Mouse (Mus musculus) heart, postnatal 0 days (tissue): ENCODE measurements around the gene Mrps31. TPM values are rescaled to one million over a fixed set of nuclear protein-coding genes. Genes with fewer than 3 reads are reported as not detected.
A peak's percentile ranks its signal among the peaks of the same experiment; 100 is the strongest.

Experiments
- ATAC-seq: fragments of 200-750 bp; cut with Nextera tagmentation; 2 replicates; pipeline ENCODE4 v1.8.0; 2017; ENCODE audit warnings: low read depth, moderate number of reproducible peaks, moderate library complexity; ENCODE audit not compliant: insufficient read depth
- DNase-seq: peaks from one replicate; pipeline ENCODE4 v3.0.0-alpha.2; 2016; ENCODE audit warnings: low spot score
- H3K27ac ChIP-seq: fragments of 300-500 bp; sonication (generic); 2 replicates; pipeline ENCODE4 v1.5.1; 2014; ENCODE audit warnings: low read depth, mild to moderate bottlenecking
- H3K27me3 ChIP-seq: fragments of 300-500 bp; sonication (generic); 2 replicates; pipeline ENCODE4 v1.6.1; 2014; ENCODE audit warnings: low read length, mixed read lengths; ENCODE audit not compliant: control insufficient read depth, insufficient read depth
- H3K36me3 ChIP-seq: fragments of 300-500 bp; sonication (generic); replicated peaks from 2 replicates; pipeline ENCODE4 v1.6.1; 2014; ENCODE audit warnings: low read length, mixed read lengths; ENCODE audit not compliant: control insufficient read depth, insufficient read depth
- H3K4me1 ChIP-seq: fragments of 300-500 bp; sonication (generic); 2 replicates; pipeline ENCODE4 v1.6.1; 2014; ENCODE audit warnings: antibody characterized with exemption; ENCODE audit not compliant: control insufficient read depth, insufficient read depth
- H3K4me2 ChIP-seq: fragments of 300-500 bp; sonication (generic); 2 replicates; pipeline ENCODE4 v1.6.1; 2014; ENCODE audit warnings: low read depth, mild to moderate bottlenecking, low read length, moderate library complexity
- H3K4me3 ChIP-seq: fragments of 300-500 bp; sonication (generic); 2 replicates; pipeline ENCODE4 v1.5.1; 2014; ENCODE audit warnings: low read depth, low read length
- H3K9ac ChIP-seq: fragments of 300-500 bp; sonication (generic); replicated peaks from 2 replicates; pipeline ENCODE4 v1.6.1; 2014; ENCODE audit warnings: low read depth, low read length, mixed read lengths
- H3K9me3 ChIP-seq: fragments of 300-500 bp; sonication (generic); replicated peaks from 2 replicates; pipeline ENCODE4 v1.6.1; 2016; ENCODE audit warnings: low read length; ENCODE audit not compliant: control insufficient read depth
- CTCF ChIP-seq: IDR thresholded peaks from 2 replicates; pipeline ENCODE4 v1.5.1; 2016; ENCODE audit warnings: antibody characterized with exemption, control low read depth, low read depth
- EP300 ChIP-seq: IDR thresholded peaks from 2 replicates; pipeline ENCODE4 v1.6.1; 2016; ENCODE audit warnings: antibody characterized with exemption, low read depth
- WGBS: fragments of 180-500 bp; shearing (Covaris S2); extraction: QIAGEN DNeasy Blood & Tissue Kit; methylation state at CpG from one replicate; pipeline ENCODE4 v1.1.7; 2014; 5-methylcytosine and 5-hydroxymethylcytosine counted together
- polyA plus RNA-seq: library from polyadenylated mRNA; unstranded; fragments of >200 nt; fragmentation: Nextera tagmentation; extraction: Ambion mirVana; gene quantifications from 2 replicates; pipeline ENCODE4 v1.2.1, GENCODE M21; 2015
- total RNA-seq: library from RNA; depleted of rRNA; stranded (reverse); fragments of >200 nt; gene quantifications from 2 replicates; pipeline ENCODE4 v1.2.3, GENCODE M21; 2014; ENCODE audit warnings: low replicate concordance; rRNA removed

The Mrps31 gene
- total and polyA plus RNA-seq, 2 experiments from 2014 or later: 21.7 to 72.5 TPM

DNA sequence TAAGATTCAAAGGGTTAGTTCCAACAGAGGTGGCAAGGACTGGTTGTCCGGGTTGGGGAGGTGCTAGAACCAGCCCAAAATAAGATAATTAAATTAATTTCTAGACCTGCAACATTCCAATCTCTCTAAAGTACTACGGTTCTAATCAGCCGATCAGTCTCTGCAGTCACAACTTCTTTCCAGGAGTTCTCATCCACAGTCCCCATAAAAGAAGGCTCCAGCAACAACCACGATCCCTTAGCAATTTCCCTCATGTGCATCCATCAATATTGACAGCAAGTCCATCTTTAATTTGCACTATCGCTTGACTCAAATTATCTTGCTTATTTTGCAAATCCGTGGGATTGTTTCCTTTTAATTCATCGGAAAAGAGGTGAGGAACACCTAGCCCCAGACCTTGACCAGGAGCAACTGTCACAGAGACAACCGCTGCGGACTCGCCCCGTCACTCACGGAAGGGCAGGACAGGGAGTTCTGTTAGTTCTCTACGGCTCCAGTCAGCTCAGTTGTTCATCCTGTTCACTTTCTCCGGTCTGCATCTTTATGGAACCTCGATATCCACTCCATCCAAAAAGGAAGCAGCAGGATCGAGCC lies 376 bp upstream of the Mrps31 start:
- Histone ChIP-seq H3K27ac (peak overlapping the region; percentile 46; the same call in 1 of the 2 replicates), H3K27me3 (no peaks in the 10 kb centered on the region), H3K36me3 (peaks cover 7% of the 10 kb centered on the region; the same call in 1 of the 2 replicates), H3K9me3 (no peaks in the 10 kb centered on the region), H3K4me1 (peaks cover 8% of the 10 kb centered on the region), H3K4me2 (peak overlapping the region; percentile 79), H3K9ac (peak overlapping the region; percentile 95), H3K4me3 (peak overlapping the region; percentile 93)
- ATAC-seq (no peak), DNase-seq (no peak)
- 14% methylated on average over 16 of the region's 16 CpGs for WGBS
- TF ChIP-seq CTCF: no peak
- TF ChIP-seq EP300: no peak

DNA sequence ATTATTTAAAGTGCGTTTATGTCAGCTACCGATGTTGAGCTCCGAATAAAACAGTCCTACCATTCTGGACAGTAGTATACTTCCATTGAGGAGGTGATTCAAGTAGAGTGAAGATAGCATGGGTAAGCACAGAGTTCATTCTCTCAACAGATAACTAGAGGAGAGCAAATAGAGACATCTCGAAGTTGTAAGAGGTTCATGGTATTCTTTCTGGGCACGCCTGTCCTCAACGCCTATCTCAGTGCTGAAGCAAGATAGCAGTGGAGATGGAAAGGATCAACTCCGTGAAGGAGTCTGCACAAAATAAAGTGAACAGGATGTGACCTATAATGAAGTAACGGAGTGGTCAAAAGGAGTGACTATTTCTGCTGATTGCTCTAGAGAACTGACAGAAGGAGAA lies 810 bp downstream of the Mrps31 start:
- H3K4me2 ChIP-seq: peak overlapping the region; percentile 79
- H3K9me3 ChIP-seq: no peaks in the 10 kb centered on the region
- H3K4me1 ChIP-seq: peaks cover 8% of the 10 kb centered on the region
- 7% methylated on average over 8 of the region's 8 CpGs for WGBS
- no peaks in the 10 kb centered on the region for H3K27me3 ChIP-seq
- H3K27ac ChIP-seq: peak overlapping the region; percentile 87; the same call in 1 of the 2 replicates
- H3K4me3 ChIP-seq: peak overlapping the region; percentile 93
- TF ChIP-seq EP300 (no peak), CTCF (no peak)
- H3K9ac ChIP-seq: peak overlapping the region; percentile 95
- DNase-seq (no peak), ATAC-seq (no peak)
- H3K36me3 ChIP-seq: peaks cover 18% of the 10 kb centered on the region

Other genes starting within 250 kb of the Mrps31 start
- 1.2 and 3.8 TPM in 2 replicates for gene Nek3, start 244.9 kb upstream of the Mrps31 start, total RNA-seq
- gene Nek3, start 244.9 kb upstream of the Mrps31 start, polyA plus RNA-seq: 2.7 and 3.4 TPM in 2 replicates
- 24.9 and 30.0 TPM in 2 replicates for gene Ckap2, start 225.5 kb upstream of the Mrps31 start, total RNA-seq
- gene Ckap2, start 225.5 kb upstream of the Mrps31 start, polyA plus RNA-seq: 14.3 and 15.0 TPM in 2 replicates
- gene Vps36, start 218.6 kb upstream of the Mrps31 start, total RNA-seq: 14.0 and 18.1 TPM in 2 replicates
- 19.5 and 20.9 TPM in 2 replicates for gene Vps36, start 218.6 kb upstream of the Mrps31 start, polyA plus RNA-seq
- 7.1 and 8.0 TPM in 2 replicates for gene Thsd1, start 184.0 kb upstream of the Mrps31 start, total RNA-seq
- gene Thsd1, start 184.0 kb upstream of the Mrps31 start, polyA plus RNA-seq: 9.4 and 10.1 TPM in 2 replicates
- not detected in 2 replicates for gene Tpte, start 127.9 kb upstream of the Mrps31 start, total RNA-seq
- not detected in 2 replicates for gene Tpte, start 127.9 kb upstream of the Mrps31 start, polyA plus RNA-seq
- 7.9 and 8.3 TPM in 2 replicates for gene Slc25a15, start 12.8 kb upstream of the Mrps31 start, total RNA-seq
- 9.7 and 10.8 TPM in 2 replicates for gene Slc25a15, start 12.8 kb upstream of the Mrps31 start, polyA plus RNA-seq